Mouse (Mus musculus) 3134 (cell line): ENCODE measurements around the gene Dusp28.
"Not testable (repeated sequence)": the region's sequence is repeated elsewhere in the genome, so short reads cannot be mapped to it uniquely, and the experiment has no call there.

Source experiments
- DNase-seq: peaks from one replicate; pipeline ENCODE4 v3.0.0-alpha.2; 2011; ENCODE audit warnings: low spot score; ENCODE audit not compliant: insufficient read length; ENCODE audit errors: extremely low read depth

Dusp28 gene

GRCm38 (mm10) chr1:92936467-92936866 lies 29.7 kb downstream of the Dusp28 start:
- DNase-seq = no peak

- DNase-seq = no peak
Measured at GRCm38 (mm10) chr1:92937797-92938196, 31.0 kb downstream of the Dusp28 start.

GRCm38 (mm10) chr1:92939746-92940145 lies 33.0 kb downstream of the Dusp28 start:
- DNase-seq = no peak

GRCm38 (mm10) chr1:92943219-92943989 lies 36.6 kb downstream of the Dusp28 start:
- no peak for DNase-seq

DNA sequence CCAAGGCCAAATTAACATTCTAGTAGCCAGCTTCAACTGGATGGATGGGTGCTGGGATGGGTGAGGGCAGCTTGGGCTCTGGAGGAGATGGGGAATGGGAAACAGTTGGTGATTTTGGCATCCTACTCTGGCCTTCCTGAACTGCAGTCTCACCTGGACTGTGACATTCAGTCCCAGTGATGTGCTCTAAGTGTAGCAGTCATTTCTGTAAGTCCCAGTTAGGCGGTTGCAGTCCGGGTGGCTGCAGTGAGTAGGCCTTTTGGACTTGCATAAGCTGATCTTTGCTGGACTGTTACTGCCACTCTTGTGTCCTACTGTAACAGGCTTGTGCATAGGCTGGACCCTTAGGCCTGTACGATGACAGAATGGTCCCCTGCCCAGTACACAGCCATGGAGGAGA lies 41.2 kb downstream of the Dusp28 start:
- no peak for DNase-seq

GRCm38 (mm10) chr1:92949426-92949825 lies 42.6 kb downstream of the Dusp28 start:
- DNase-seq = no peak

- DNase-seq = no peak
Measured at GRCm38 (mm10) chr1:92950607-92951006, 43.8 kb downstream of the Dusp28 start, which contains the start of gene Gpr35. Gpr35 (plus strand) TSS chr1:92950865.

DNA sequence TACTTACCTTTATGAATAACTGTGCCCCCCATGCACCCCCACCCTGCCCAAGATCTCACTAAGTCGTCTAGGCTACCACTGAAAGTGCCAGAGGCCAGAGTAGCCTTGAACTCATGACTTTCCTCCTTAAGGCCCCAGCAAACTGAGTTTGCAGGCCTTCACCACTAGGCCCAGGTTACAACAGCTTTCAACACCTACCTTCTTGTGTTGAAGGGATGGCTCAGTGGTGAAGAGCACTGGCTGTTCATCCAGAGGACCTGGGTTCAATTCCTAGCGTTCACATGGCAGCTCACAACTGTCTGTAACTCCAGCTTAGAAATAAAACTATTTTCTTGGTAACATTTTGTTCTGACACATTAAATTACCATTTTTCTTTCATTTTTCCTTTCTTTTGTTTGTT lies 46.9 kb downstream of the Dusp28 start:
- no peak for DNase-seq

- not testable (repeated sequence) for DNase-seq
Measured at GRCm38 (mm10) chr1:92956571-92957335, 50.0 kb downstream of the Dusp28 start.
